Mouse (Mus musculus): Measurements from ENCODE around the gene Mnt. TPM values are rescaled to one million over a fixed set of nuclear protein-coding genes. Genes with fewer than 3 reads are reported as not detected.

Mnt gene
- 3.3 and 9.7 TPM in 2 replicates for polyA plus RNA-seq (2021; fragmentation: Nextera tagmentation)
- long read RNA-seq, experiment 1, partial matches to known transcripts: 0 of 23 reads
- long read RNA-seq, experiment 1, other reads (novel, unspliced or antisense): 23 of 23 reads
- long read RNA-seq, experiment 2, partial matches to known transcripts: 0 of 7 reads
- long read RNA-seq, experiment 2, other reads (novel, unspliced or antisense): 7 of 7 reads

GRCm38 (mm10) chr11:74830256-74831161, at the start of gene Mnt:
Gene Mnt (plus strand): TSS chr11:74830920.

Other genes starting within 250 kb of the Mnt start
- gene Rap1gap2, start 220.0 kb upstream of the Mnt start, polyA plus RNA-seq (2021; fragmentation: Nextera tagmentation): 20.6 and 22.9 TPM in 2 replicates
- gene Ccdc92b, start 211.3 kb upstream of the Mnt start, polyA plus RNA-seq (2021; fragmentation: Nextera tagmentation): 2.0 and 4.8 TPM in 2 replicates
- 11.0 and 15.2 TPM in 2 replicates for gene Cluh, start 181.4 kb upstream of the Mnt start, polyA plus RNA-seq (2021; fragmentation: Nextera tagmentation)
- gene Pafah1b1, start 106.2 kb upstream of the Mnt start, polyA plus RNA-seq (2021; fragmentation: Nextera tagmentation): 32.7 and 49.6 TPM in 2 replicates
- 13.4 and 15.7 TPM in 2 replicates for gene Mettl16, start 60.1 kb upstream of the Mnt start, polyA plus RNA-seq (2021; fragmentation: Nextera tagmentation)
- 6.1 and 23.8 TPM in 2 replicates for gene Sgsm2, start 66.1 kb downstream of the Mnt start, polyA plus RNA-seq (2021; fragmentation: Nextera tagmentation)
- gene Tsr1, start 67.2 kb downstream of the Mnt start, polyA plus RNA-seq (2021; fragmentation: Nextera tagmentation): 11.4 and 14.3 TPM in 2 replicates
- gene Smg6, start 94.9 kb downstream of the Mnt start, polyA plus RNA-seq (2021; fragmentation: Nextera tagmentation): 4.0 and 5.2 TPM in 2 replicates
- gene Srr, start 95.0 kb downstream of the Mnt start, polyA plus RNA-seq (2021; fragmentation: Nextera tagmentation): 52.9 and 63.0 TPM in 2 replicates

All from left cerebral cortex, adult 6 months (tissue).